Mouse (Mus musculus) regulatory T cell (primary cell): ENCODE results near the gene Gm17079.
"Not testable (repeated sequence)": the region's sequence is repeated elsewhere in the genome, so short reads cannot be mapped to it uniquely, and the experiment has no call there.

Experiments used
- in situ Hi-C: fragments of 300-600 bp; cut with MboI, MseI; formaldehyde crosslinking; loops from one replicate; pipeline ENCODE4 v1.15.1; 2025; ENCODE audit warnings: high pct_unique_total_duplicates

The Gm17079 gene

GRCm38 (mm10) chr14:51695368-51695767, at the start of gene Gm17079:
TSS of gene Gm17079 (minus strand) at chr14:51695468.
- in situ Hi-C loops, result not testable (repeated sequence)

GRCm38 (mm10) chr14:51740347-51741170, 45.3 kb upstream of the Gm17079 start:
- in situ Hi-C loops, result no loop called here

GRCm38 (mm10) chr14:51739150-51739993, 44.1 kb upstream of the Gm17079 start:
- in situ Hi-C loops, result no loop called here

- in situ Hi-C loops, result no loop called here
These were observed 43.3 kb upstream of the Gm17079 start for GRCm38 (mm10) chr14:51738411-51739149.

GRCm38 (mm10) chr14:51737967-51738366, 42.7 kb upstream of the Gm17079 start:
- in situ Hi-C loops, result no loop called here

GRCm38 (mm10) chr14:51717083-51717482, 21.8 kb upstream of the Gm17079 start, which contains the start of gene Gm5800:
TSS of gene Gm5800 (minus strand) at chr14:51717183.
- in situ Hi-C loops, result no loop called here

GRCm38 (mm10) chr14:51677269-51677668, 18.0 kb downstream of the Gm17079 start:
- in situ Hi-C loops, result no loop called here
